Mouse (Mus musculus) small intestine, adult 2 months (tissue): ENCODE results near the gene Tspan14.

Experiments
- CTCF ChIP-seq: fragments of 200-500 bp; IDR thresholded peaks from 2 replicates; pipeline ENCODE4 v1.5.1; 2012; ENCODE audit warnings: low read depth, mild to moderate bottlenecking, control low read depth, inconsistent platforms, low read length, moderate library complexity, mixed read lengths; ENCODE audit not compliant: insufficient replicate concordance, insufficient read length; ENCODE audit errors: extremely low read depth
- POLR2A ChIP-seq: fragments of 200-500 bp; IDR thresholded peaks from 2 replicates; pipeline ENCODE4 v1.6.1; 2012; ENCODE audit warnings: low read depth, mild to moderate bottlenecking, control low read depth, inconsistent platforms, low read length, moderate library complexity

- TF ChIP-seq POLR2A (no peak), CTCF (no peak)
Measured at GRCm38 (mm10) chr14:41006263-41006662, 39.7 kb upstream of the Tspan14 start.
